Mouse (Mus musculus) liver, embryonic 13.5 days (tissue): Measurements from ENCODE around the gene Klc1. TPM values are rescaled to one million over a fixed set of nuclear protein-coding genes. Genes with fewer than 3 reads are reported as not detected.

Experiments used
- ATAC-seq: fragments of 200-750 bp; cut with Nextera tagmentation; 2 replicates; pipeline ENCODE4 v1.8.0; 2017; ENCODE audit warnings: low read depth, mild to moderate bottlenecking, moderate number of reproducible peaks, moderate library complexity
- DNase-seq: peaks from one replicate; pipeline ENCODE4 v3.0.0; 2022
- H3K27ac ChIP-seq: fragments of 300-500 bp; sonication (generic); 2 replicates; pipeline ENCODE4 v1.5.1; 2015; ENCODE audit warnings: moderate library complexity, mild to moderate bottlenecking, inconsistent platforms
- H3K27me3 ChIP-seq: fragments of 300-500 bp; sonication (generic); 2 replicates; pipeline ENCODE4 v1.6.1; 2015; ENCODE audit warnings: mild to moderate bottlenecking, inconsistent platforms
- H3K36me3 ChIP-seq: fragments of 300-500 bp; sonication (generic); 2 replicates; pipeline ENCODE4 v1.6.1; 2015; ENCODE audit warnings: mild to moderate bottlenecking, inconsistent platforms
- H3K4me1 ChIP-seq: fragments of 300-500 bp; sonication (generic); replicated peaks from 2 replicates; pipeline ENCODE4 v1.6.1; 2015; ENCODE audit warnings: inconsistent platforms
- H3K4me2 ChIP-seq: fragments of 300-500 bp; sonication (generic); 2 replicates; pipeline ENCODE4 v1.6.1; 2015; ENCODE audit warnings: inconsistent platforms, mild to moderate bottlenecking, moderate library complexity
- H3K4me3 ChIP-seq: fragments of 300-500 bp; sonication (generic); replicated peaks from 2 replicates; pipeline ENCODE4 v1.5.1; 2015; ENCODE audit warnings: mild to moderate bottlenecking, inconsistent platforms
- H3K9ac ChIP-seq: fragments of 300-500 bp; sonication (generic); 2 replicates; pipeline ENCODE4 v1.6.1; 2015; ENCODE audit warnings: mild to moderate bottlenecking, inconsistent platforms
- H3K9me3 ChIP-seq: fragments of 300-500 bp; sonication (generic); replicated peaks from 2 replicates; pipeline ENCODE4 v1.6.1; 2016; ENCODE audit warnings: inconsistent platforms
- WGBS: fragments of 180-500 bp; shearing (Covaris S2); methylation state at CpG from one replicate; pipeline ENCODE4 v1.1.7; 2015; ENCODE audit not compliant: insufficient replicate concordance; 5-methylcytosine and 5-hydroxymethylcytosine counted together
- polyA plus RNA-seq: library from polyadenylated mRNA; unstranded; fragments of >200 nt; fragmentation: Nextera tagmentation; extraction: Ambion mirVana; gene quantifications from 2 replicates; pipeline ENCODE4 v1.2.1, GENCODE M21; 2015

Klc1 gene
- polyA plus RNA-seq, 1 experiment from 2014 or later: 22.5 TPM

- H3K4me1 ChIP-seq: peaks cover under 1% of the 10 kb centered on the region; the same call in 1 of the 2 replicates
These were observed 94.9 kb downstream of the Klc1 start for GRCm38 (mm10) chr12:111853546-111853945.

DNA sequence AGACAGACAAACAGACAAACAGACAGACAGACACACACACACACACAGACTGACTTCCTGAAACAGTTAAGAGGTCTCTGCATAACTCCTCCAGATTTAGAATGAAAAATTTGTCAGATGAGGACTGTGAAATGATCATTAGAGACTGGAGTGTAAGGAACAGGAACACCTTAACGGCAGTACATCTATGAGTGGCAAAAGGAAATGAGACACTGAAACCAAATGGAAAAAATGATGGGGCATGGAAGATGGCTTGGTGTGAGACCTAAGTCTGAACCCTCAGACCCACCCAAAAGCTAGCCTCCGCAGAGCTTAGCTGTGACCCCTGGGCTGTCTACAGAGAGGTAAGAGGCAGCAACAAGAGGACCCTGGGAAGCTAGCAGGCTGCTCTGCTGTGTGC lies 96.8 kb downstream of the Klc1 start:
- 60% methylated on average over 2 of the region's 2 CpGs for WGBS
- H3K4me3 ChIP-seq: no peak overlapping the region
- no peak for DNase-seq

More at GRCm38 (mm10) chr12:111853546-111853945, 94.9 kb downstream of the Klc1 start:
- no peak overlapping the region for H3K9ac ChIP-seq
- no peaks in the 10 kb centered on the region for H3K27me3 ChIP-seq
- H3K4me3 ChIP-seq: no peak overlapping the region
- H3K27ac ChIP-seq: no peak overlapping the region
- DNase-seq (no peak), ATAC-seq (no peak)
- no peak overlapping the region for H3K4me2 ChIP-seq
- H3K9me3 ChIP-seq: no peaks in the 10 kb centered on the region
- 66% methylated on average over 4 of the region's 4 CpGs for WGBS
- H3K36me3 ChIP-seq: peaks cover 12% of the 10 kb centered on the region

More for the DNA sequence above, 96.8 kb downstream of the Klc1 start:
- peaks cover 14% of the 10 kb centered on the region; the same call in 1 of the 2 replicates for H3K36me3 ChIP-seq
- no peak overlapping the region for H3K27ac ChIP-seq
- no peaks in the 10 kb centered on the region for H3K9me3 ChIP-seq
- ATAC-seq: no peak
- H3K27me3 ChIP-seq: no peaks in the 10 kb centered on the region
- H3K4me1 ChIP-seq: no peaks in the 10 kb centered on the region; the same call in 1 of the 2 replicates
- H3K4me2 ChIP-seq: no peak overlapping the region
- H3K9ac ChIP-seq: no peak overlapping the region

Other genes with a start within 250 kb of the Klc1 start
- 677 and 738 TPM in 2 replicates for gene Eif5, start 220.8 kb upstream of the Klc1 start, polyA plus RNA-seq
- 13.9 and 14.6 TPM in 2 replicates for gene Mark3, start 184.3 kb upstream of the Klc1 start, polyA plus RNA-seq
- 42.2 and 45.1 TPM in 2 replicates for gene Ckb, start 86.5 kb upstream of the Klc1 start, polyA plus RNA-seq
- 13.2 and 14.7 TPM in 2 replicates for gene Trmt61a, start 80.7 kb upstream of the Klc1 start, polyA plus RNA-seq
- gene Bag5, start 45.6 kb upstream of the Klc1 start, polyA plus RNA-seq: 22.4 and 23.1 TPM in 2 replicates
- 28.8 and 30.6 TPM in 2 replicates for gene Apopt1, start 45.6 kb upstream of the Klc1 start, polyA plus RNA-seq
- gene Xrcc3, start 55.0 kb downstream of the Klc1 start, polyA plus RNA-seq: 3.9 and 5.1 TPM in 2 replicates
- 53.3 and 54.7 TPM in 2 replicates for gene Zfyve21, start 55.3 kb downstream of the Klc1 start, polyA plus RNA-seq
- gene Ppp1r13b, start 149.3 kb downstream of the Klc1 start, polyA plus RNA-seq: 3.4 and 4.0 TPM in 2 replicates
- gene Atp5mpl, start 208.1 kb downstream of the Klc1 start, polyA plus RNA-seq: 591 and 627 TPM in 2 replicates
- gene Tdrd9, start 212.7 kb downstream of the Klc1 start, polyA plus RNA-seq: 0.05 TPM in 1 of 2 replicates, not detected in the other
- gene Rd3l, start 222.5 kb downstream of the Klc1 start, polyA plus RNA-seq: not detected in 2 replicates